Mouse (Mus musculus) limb, embryonic 11.5 days (tissue): ENCODE data around the gene Hspa1l. TPM values are rescaled to one million over a fixed set of nuclear protein-coding genes. Genes with fewer than 3 reads are reported as not detected.
A peak's percentile ranks its signal among the peaks of the same experiment; 100 is the strongest.
"Not testable (repeated sequence)": the region's sequence is repeated elsewhere in the genome, so short reads cannot be mapped to it uniquely, and the experiment has no call there.

Source experiments
- ATAC-seq: fragments of 200-750 bp; cut with Nextera tagmentation; 2 replicates; pipeline ENCODE4 v1.8.0; 2017; ENCODE audit warnings: low read depth; ENCODE audit not compliant: insufficient number of reproducible peaks, low FRiP score, low TSS enrichment
- DNase-seq: peaks from one replicate; pipeline ENCODE4 v3.0.0-alpha.2; 2015; ENCODE audit warnings: low spot score
- H3K27ac ChIP-seq: fragments of 300-500 bp; sonication (generic); replicated peaks from 2 replicates; pipeline ENCODE4 v1.5.1; 2014; ENCODE audit warnings: low read depth, mild to moderate bottlenecking, low read length
- H3K27me3 ChIP-seq: fragments of 300-500 bp; sonication (generic); 2 replicates; pipeline ENCODE4 v1.6.1; 2014; ENCODE audit warnings: mild to moderate bottlenecking, low read length, mixed read lengths; ENCODE audit not compliant: control insufficient read depth, insufficient read depth
- H3K36me3 ChIP-seq: fragments of 300-500 bp; sonication (generic); 2 replicates; pipeline ENCODE4 v1.6.1; 2014; ENCODE audit warnings: mild to moderate bottlenecking, low read length, moderate library complexity, mixed read lengths; ENCODE audit not compliant: control insufficient read depth, insufficient read depth
- H3K4me1 ChIP-seq: fragments of 300-500 bp; sonication (generic); 2 replicates; pipeline ENCODE4 v1.6.1; 2014; ENCODE audit warnings: low read length, mixed read lengths; ENCODE audit not compliant: control insufficient read depth, insufficient read depth
- H3K4me2 ChIP-seq: fragments of 300-500 bp; sonication (generic); 2 replicates; pipeline ENCODE4 v1.6.1; 2014; ENCODE audit warnings: low read depth, mild to moderate bottlenecking, moderate library complexity; ENCODE audit not compliant: severe bottlenecking
- H3K4me3 ChIP-seq: fragments of 300-500 bp; sonication (generic); 2 replicates; pipeline ENCODE4 v1.5.1; 2014; ENCODE audit warnings: low read depth, low read length
- H3K9ac ChIP-seq: fragments of 300-500 bp; sonication (generic); 2 replicates; pipeline ENCODE4 v1.6.1; 2014; ENCODE audit warnings: mild to moderate bottlenecking, low read length
- H3K9me3 ChIP-seq: fragments of 300-500 bp; sonication (generic); 2 replicates; pipeline ENCODE4 v1.6.1; 2016; ENCODE audit warnings: low read length; ENCODE audit not compliant: control insufficient read depth
- WGBS: fragments of 180-500 bp; shearing (Covaris S2); extraction: QIAGEN DNeasy Blood & Tissue Kit; methylation state at CpG from one replicate; pipeline ENCODE4 v1.1.7; 2014; 5-methylcytosine and 5-hydroxymethylcytosine counted together
- polyA plus RNA-seq: library from polyadenylated mRNA; unstranded; fragments of >200 nt; fragmentation: Nextera tagmentation; extraction: Ambion mirVana; gene quantifications from 2 replicates; pipeline ENCODE4 v1.2.1, GENCODE M21; 2014

The Hspa1l gene
- polyA plus RNA-seq, 1 experiment from 2014 or later = 1.5 TPM

GRCm38 (mm10) chr17:35000717-35001451, 28.4 kb downstream of the Hspa1l start, which contains the start of gene Vars:
TSS of gene Vars (plus strand) at chr17:35000987.
- Histone ChIP-seq H3K4me3 (peak within 1 kb of the TSS; percentile 70), H3K4me2 (peak within 1 kb of the TSS; percentile 82), H3K27me3 (no peaks in the 10 kb centered on the region), H3K9me3 (no peaks in the 10 kb centered on the region), H3K9ac (peak within 1 kb of the TSS; percentile 91), H3K4me1 (peaks cover 16% of the 10 kb centered on the region), H3K27ac (peak within 1 kb of the TSS; percentile 94), H3K36me3 (peaks cover 25% of the 10 kb centered on the region)
- DNase-seq (peak; percentile 97), ATAC-seq (peak; percentile 90)
- under 1% methylated on average over 68 of the region's 83 CpGs for WGBS

GRCm38 (mm10) chr17:35001452-35002152, 29.1 kb downstream of the Hspa1l start:
- Histone ChIP-seq H3K4me1 (peaks cover 16% of the 10 kb centered on the region), H3K36me3 (peaks cover 28% of the 10 kb centered on the region), H3K9me3 (no peaks in the 10 kb centered on the region), H3K4me2 (peak overlapping the region; percentile 82), H3K27ac (peak overlapping the region; percentile 94), H3K4me3 (peak overlapping the region; percentile 70), H3K27me3 (no peaks in the 10 kb centered on the region), H3K9ac (peak overlapping the region; percentile 91)
- DNase-seq (peak; percentile 41), ATAC-seq (peak; percentile 1; the same call in 1 of the 2 replicates)
- under 1% methylated on average over 34 of the region's 35 CpGs for WGBS

GRCm38 (mm10) chr17:35002153-35002865, 29.8 kb downstream of the Hspa1l start:
- 13% methylated on average over 12 of the region's 12 CpGs for WGBS
- Histone ChIP-seq H3K9ac (peak overlapping the region; percentile 91), H3K4me1 (peaks cover 16% of the 10 kb centered on the region), H3K9me3 (no peaks in the 10 kb centered on the region), H3K27ac (peak overlapping the region; percentile 94; the same call in 1 of the 2 replicates), H3K27me3 (no peaks in the 10 kb centered on the region), H3K4me3 (peak overlapping the region; percentile 70), H3K36me3 (peaks cover 28% of the 10 kb centered on the region), H3K4me2 (peak overlapping the region; percentile 82)
- no peak for ATAC-seq
- no peak for DNase-seq

- H3K9ac ChIP-seq = peak overlapping the region; percentile 91; the same call in 1 of the 2 replicates
- H3K36me3 ChIP-seq = peaks cover 26% of the 10 kb centered on the region
- no peak for DNase-seq
- H3K27ac ChIP-seq = no peak overlapping the region
- no peaks in the 10 kb centered on the region for H3K9me3 ChIP-seq
- H3K27me3 ChIP-seq = no peaks in the 10 kb centered on the region
- peak overlapping the region; percentile 82; the same call in 1 of the 2 replicates for H3K4me2 ChIP-seq
- ATAC-seq = no peak
- H3K4me3 ChIP-seq = peak overlapping the region; percentile 70
- WGBS = 67% methylated on average over 9 of the region's 9 CpGs
- peaks cover 16% of the 10 kb centered on the region for H3K4me1 ChIP-seq
These were observed 30.7 kb downstream of the Hspa1l start for GRCm38 (mm10) chr17:35003022-35003838.

GRCm38 (mm10) chr17:35004075-35004717, 31.7 kb downstream of the Hspa1l start:
- WGBS = 93% methylated on average over 17 of the region's 17 CpGs
- no peak overlapping the region for H3K9ac ChIP-seq

GRCm38 (mm10) chr17:35005158-35005557, 32.7 kb downstream of the Hspa1l start:
- Histone ChIP-seq H3K9ac (no peak overlapping the region), H3K4me2 (no peak overlapping the region), H3K27ac (no peak overlapping the region), H3K4me1 (peaks cover 14% of the 10 kb centered on the region), H3K4me3 (no peak overlapping the region), H3K36me3 (peaks cover 27% of the 10 kb centered on the region), H3K9me3 (no peaks in the 10 kb centered on the region), H3K27me3 (no peaks in the 10 kb centered on the region)
- WGBS = 93% methylated on average over 10 of the region's 10 CpGs
- DNase-seq (no peak), ATAC-seq (no peak)

More at GRCm38 (mm10) chr17:35004075-35004717, 31.7 kb downstream of the Hspa1l start:
- Histone ChIP-seq H3K4me3 (no peak overlapping the region), H3K4me2 (no peak overlapping the region), H3K27ac (no peak overlapping the region), H3K27me3 (no peaks in the 10 kb centered on the region), H3K9me3 (no peaks in the 10 kb centered on the region), H3K36me3 (peaks cover 24% of the 10 kb centered on the region), H3K4me1 (peaks cover 16% of the 10 kb centered on the region)
- ATAC-seq = no peak
- DNase-seq = no peak

- not testable (repeated sequence) for H3K4me3 ChIP-seq, H3K9me3 ChIP-seq, H3K27ac ChIP-seq, ATAC-seq, DNase-seq, H3K27me3 ChIP-seq, H3K4me2 ChIP-seq, H3K9ac ChIP-seq
- 94% methylated on average over 4 of the region's 5 CpGs for WGBS
- Histone ChIP-seq H3K4me1 (peaks cover 14% of the 10 kb centered on the region), H3K36me3 (peaks cover 33% of the 10 kb centered on the region)
These were observed 33.4 kb downstream of the Hspa1l start for GRCm38 (mm10) chr17:35005902-35006301.
